Mouse (Mus musculus): ENCODE data around the gene Hoxc4.

GRCm38 (mm10) chr15:103009265-103010111 is 9.2 kb upstream of the Hoxc4 start:
- TF ChIP-seq CTCF (IDR thresholded peaks at IDR 0.05; ENCODE audit: low read depth) = no peak
- no peak for TF ChIP-seq EP300 (IDR thresholded peaks at IDR 0.05; ENCODE audit: low read depth)
